In the genomic region with DNA sequence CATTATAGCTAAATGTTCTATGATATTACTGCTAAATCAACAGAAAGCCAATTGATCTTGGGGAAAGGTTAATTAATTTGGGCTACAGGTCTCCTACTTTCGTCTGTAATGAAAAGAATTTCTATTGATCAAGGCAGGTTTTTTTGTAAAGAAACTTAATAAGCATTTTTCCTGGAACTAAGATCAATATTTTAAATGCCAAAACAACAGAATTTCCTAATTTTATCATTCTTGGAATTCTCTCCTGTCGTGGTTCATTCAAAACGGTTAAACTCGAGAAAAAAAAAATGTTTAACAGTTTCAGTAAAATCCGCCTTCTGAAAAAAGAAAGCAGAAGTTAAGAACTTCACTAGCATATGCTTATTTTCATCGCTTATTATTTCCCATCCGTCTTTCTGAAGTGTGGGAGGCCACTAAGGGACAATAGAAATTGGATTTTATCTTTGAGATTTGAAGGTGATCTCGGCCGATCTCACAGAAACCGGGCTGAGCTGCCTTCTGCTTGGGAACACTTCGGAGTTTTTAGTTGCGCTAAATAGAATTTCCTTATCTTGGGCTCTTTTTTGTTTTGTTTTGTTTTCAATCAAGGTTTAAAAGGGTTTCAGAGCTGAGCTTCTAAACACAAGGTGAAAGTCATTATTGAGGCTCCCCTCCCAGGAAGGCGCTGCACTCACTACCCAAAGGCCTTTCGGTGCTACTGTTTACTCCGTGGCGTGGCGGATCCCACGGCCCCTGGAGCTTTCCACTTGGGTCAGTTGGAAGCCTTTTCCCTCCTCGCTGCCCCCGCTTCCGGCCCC, we compare ENCODE assay signal across 8 mouse cellular contexts. TPM values are rescaled to one million over a fixed set of nuclear protein-coding genes. Genes with fewer than 3 reads are reported as not detected.
DNase-seq lines count a peak whose midpoint lies in the region; ATAC-seq and TF ChIP-seq lines count a peak whose summit lies in the region.

No protein-coding gene starts in this region.

- H3K36me3 ChIP-seq in lung, embryonic 15.5 days, result no peaks in the 10 kb centered on the region
- no peaks in the 10 kb centered on the region for H3K36me3 ChIP-seq in forebrain, embryonic 11.5 days (ENCODE audit: control insufficient read depth, insufficient read depth, low read length)
- no peaks in the 10 kb centered on the region for H3K36me3 ChIP-seq in limb, embryonic 14.5 days (ENCODE audit: control insufficient read depth, insufficient read depth, low read length)
- no peaks in the 10 kb centered on the region for H3K36me3 ChIP-seq in stomach, embryonic 14.5 days (ENCODE audit: control insufficient read depth, insufficient read depth, low read length)

- H3K27me3 ChIP-seq in lung, embryonic 15.5 days, result peaks cover 79% of the 10 kb centered on the region
- peaks cover 79% of the 10 kb centered on the region for H3K27me3 ChIP-seq in forebrain, embryonic 11.5 days (ENCODE audit: control insufficient read depth, insufficient read depth, low read length)
- peaks cover 87% of the 10 kb centered on the region for H3K27me3 ChIP-seq in limb, embryonic 14.5 days (ENCODE audit: control insufficient read depth, insufficient read depth, low read length)
- H3K27me3 ChIP-seq in stomach, embryonic 14.5 days (ENCODE audit: control insufficient read depth, insufficient read depth, low read length), result peaks cover 40% of the 10 kb centered on the region

- DNase-seq in lung, postnatal 36 days, result no peak
- peak; percentile 57 for DNase-seq in forebrain, embryonic 11.5 days (ENCODE audit: low spot score)
- DNase-seq in limb, embryonic 14.5 days (ENCODE audit: low spot score), result no peak
- DNase-seq in adipocyte (ENCODE audit: low spot score), result no peak
- no peak for DNase-seq in frontal cortex, postnatal 36 days (ENCODE audit: low spot score in 2 of 2)
- no peak for DNase-seq in T-cell, adult 2 months (ENCODE audit: low spot score)

- H3K9ac ChIP-seq in lung, embryonic 15.5 days, result peak overlapping the region; percentile 44
- peak overlapping the region; percentile 47 for H3K9ac ChIP-seq in forebrain, embryonic 11.5 days (ENCODE audit: low read length)
- no peak overlapping the region for H3K9ac ChIP-seq in limb, embryonic 14.5 days (ENCODE audit: low read depth, low read length, severe bottlenecking)
- 0 out of 2 replicates have a peak overlapping the region, but pooled peaks have one; percentile 21 for H3K9ac ChIP-seq in stomach, embryonic 14.5 days (replicated peaks; ENCODE audit: low read depth, low read length)

- peak overlapping the region; percentile 57 for H3K27ac ChIP-seq in lung, embryonic 15.5 days
- no peak overlapping the region for H3K27ac ChIP-seq in forebrain, embryonic 11.5 days (ENCODE audit: low read depth, low read length)
- no peak overlapping the region for H3K27ac ChIP-seq in limb, embryonic 14.5 days (replicated peaks; ENCODE audit: low read depth, low read length)
- peak overlapping the region; percentile 80; the same call in 1 of the 2 replicates for H3K27ac ChIP-seq in stomach, embryonic 14.5 days (ENCODE audit: low read length)

- H3K4me2 ChIP-seq in lung, embryonic 15.5 days, result peak overlapping the region; percentile 61
- peak overlapping the region; percentile 77 for H3K4me2 ChIP-seq in forebrain, embryonic 11.5 days (ENCODE audit: low read depth, low read length, severe bottlenecking)
- H3K4me2 ChIP-seq in limb, embryonic 14.5 days (replicated peaks; ENCODE audit: low read depth, low read length, severe bottlenecking), result peak overlapping the region; percentile 49
- H3K4me2 ChIP-seq in stomach, embryonic 14.5 days (replicated peaks; ENCODE audit: low read depth, low read length), result peak overlapping the region; percentile 46

- H3K4me3 ChIP-seq in lung, embryonic 15.5 days, result peak overlapping the region; percentile 33
- H3K4me3 ChIP-seq in forebrain, embryonic 11.5 days (ENCODE audit: low read depth, low read length), result peak overlapping the region; percentile 32
- H3K4me3 ChIP-seq in limb, embryonic 14.5 days (replicated peaks; ENCODE audit: low read length), result peak overlapping the region; percentile 29
- peak overlapping the region; percentile 34 for H3K4me3 ChIP-seq in stomach, embryonic 14.5 days (ENCODE audit: low read depth, low read length)

- WGBS in lung, embryonic 15.5 days, result 1% methylated on average over 21 of the region's 21 CpGs
- WGBS in forebrain, embryonic 11.5 days, result under 1% methylated on average over 21 of the region's 21 CpGs
- under 1% methylated on average over 21 of the region's 21 CpGs for WGBS in limb, embryonic 14.5 days
- WGBS in stomach, embryonic 14.5 days, result under 1% methylated on average over 21 of the region's 21 CpGs

- H3K9me3 ChIP-seq in lung, embryonic 15.5 days, result no peaks in the 10 kb centered on the region
- no peaks in the 10 kb centered on the region for H3K9me3 ChIP-seq in forebrain, embryonic 11.5 days (ENCODE audit: control insufficient read depth, low read length)
- H3K9me3 ChIP-seq in limb, embryonic 14.5 days (ENCODE audit: control insufficient read depth, low read length), result no peaks in the 10 kb centered on the region
- no peaks in the 10 kb centered on the region for H3K9me3 ChIP-seq in stomach, embryonic 14.5 days (ENCODE audit: control insufficient read depth, low read depth, low read length)

- peaks cover 5% of the 10 kb centered on the region; the same call in 1 of the 2 replicates for H3K4me1 ChIP-seq in lung, embryonic 15.5 days
- H3K4me1 ChIP-seq in forebrain, embryonic 11.5 days (replicated peaks; ENCODE audit: control insufficient read depth, insufficient read depth, low read length), result peaks cover 16% of the 10 kb centered on the region; the same call in 1 of the 2 replicates
- H3K4me1 ChIP-seq in limb, embryonic 14.5 days (ENCODE audit: control insufficient read depth, insufficient read depth, low read length), result peaks cover 15% of the 10 kb centered on the region
- no peaks in the 10 kb centered on the region; the same call in 1 of the 2 replicates for H3K4me1 ChIP-seq in stomach, embryonic 14.5 days (ENCODE audit: control insufficient read depth, insufficient read depth, low read length)

- TF ChIP-seq POLR2A in limb, embryonic 14.5 days (IDR thresholded peaks at IDR 0.05; ENCODE audit: borderline replicate concordance, extremely low read depth, insufficient read depth, insufficient read length), result no peak

- no peak for ATAC-seq in lung, embryonic 15.5 days (ENCODE audit: borderline replicate concordance, extremely low read depth, low FRiP score, low TSS enrichment)
- no peak for ATAC-seq in forebrain, embryonic 11.5 days (replicated peaks; ENCODE audit: low FRiP score)
- ATAC-seq in limb, embryonic 14.5 days (ENCODE audit: low FRiP score, low read depth), result no peak
- no peak for ATAC-seq in stomach, embryonic 14.5 days (ENCODE audit: insufficient number of reproducible peaks, insufficient read depth, low FRiP score, low read depth)

RNA-seq across cellular contexts. Expression of gene Foxa1, which starts 8.7 kb away (rescaled TPM):
- polyA plus RNA-seq in lung, embryonic 15.5 days (2015; fragmentation: Nextera tagmentation; extraction: Ambion mirVana), result 14.8 and 18.0 TPM in 2 replicates
- polyA plus RNA-seq in forebrain, embryonic 11.5 days (2014; fragmentation: Nextera tagmentation; extraction: Ambion mirVana), result 1.7 and 1.9 TPM in 2 replicates
- polyA plus RNA-seq in limb, embryonic 14.5 days (2012; rRNA removed), result 0.06 TPM in 1 of 2 replicates, not detected in the other
- polyA plus RNA-seq in limb, embryonic 14.5 days (2014; fragmentation: Nextera tagmentation; extraction: Ambion mirVana), result 0.12 TPM in 1 of 2 replicates, not detected in the other
- polyA plus RNA-seq in stomach, embryonic 14.5 days (2014; fragmentation: Nextera tagmentation; extraction: Ambion mirVana), result 19.6 and 20.0 TPM in 2 replicates

RNA-seq across cellular contexts. Expression of gene Ttc6, which starts 25.9 kb away (rescaled TPM):
- polyA plus RNA-seq in lung, embryonic 15.5 days (2015; fragmentation: Nextera tagmentation; extraction: Ambion mirVana), result 5.9 and 7.4 TPM in 2 replicates
- 0.44 and 0.57 TPM in 2 replicates for polyA plus RNA-seq in forebrain, embryonic 11.5 days (2014; fragmentation: Nextera tagmentation; extraction: Ambion mirVana)
- polyA plus RNA-seq in limb, embryonic 14.5 days (2012; rRNA removed), result 0.09 and 0.18 TPM in 2 replicates
- 0.10 and 0.47 TPM in 2 replicates for polyA plus RNA-seq in limb, embryonic 14.5 days (2014; fragmentation: Nextera tagmentation; extraction: Ambion mirVana)
- 9.0 and 11.4 TPM in 2 replicates for polyA plus RNA-seq in stomach, embryonic 14.5 days (2014; fragmentation: Nextera tagmentation; extraction: Ambion mirVana)

Comparison
In these comparisons a context has a peak if more than half of its experiments do, and no peak if none do; other contexts are left out.
1. H3K27ac ChIP-seq: peak in lung, embryonic 15.5 days (single experiment) and stomach, embryonic 14.5 days (single experiment); none in forebrain, embryonic 11.5 days (single experiment) and limb, embryonic 14.5 days (single experiment).
2. Peak in every context shown above with its lines, with median percentiles within 50 percentile points of each other: H3K4me2 ChIP-seq and H3K4me3 ChIP-seq.